Mouse (Mus musculus): ENCODE data around the gene Ptrh1. TPM values are rescaled to one million over a fixed set of nuclear protein-coding genes. Genes with fewer than 3 reads are reported as not detected.

The Ptrh1 gene
- total RNA-seq, 2 experiments from 2014 or later = 6.5 to 11.2 TPM

DNA sequence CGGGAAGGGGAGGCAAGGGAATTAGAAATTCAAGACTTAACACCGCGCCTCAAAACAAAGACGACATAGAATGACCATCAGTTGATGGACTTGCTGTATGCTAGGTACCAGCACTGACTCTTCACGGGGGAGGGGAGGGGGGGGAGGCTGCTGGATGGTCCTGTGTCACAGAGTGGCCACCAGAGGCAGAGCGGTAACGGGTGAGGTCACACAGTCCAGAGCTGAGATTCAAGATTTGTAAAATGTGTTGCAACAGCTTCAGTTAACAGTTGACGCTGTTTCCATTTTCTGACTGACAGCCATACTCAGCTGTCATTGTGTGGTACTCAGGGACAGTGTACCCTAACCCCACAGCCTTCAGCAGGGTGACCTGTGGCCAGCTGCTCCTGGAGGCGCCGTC, 23.4 kb upstream of the Ptrh1 start:
- intact Hi-C loops (cut with DNase I) = no loop called here
- no peak for DNase-seq

DNA sequence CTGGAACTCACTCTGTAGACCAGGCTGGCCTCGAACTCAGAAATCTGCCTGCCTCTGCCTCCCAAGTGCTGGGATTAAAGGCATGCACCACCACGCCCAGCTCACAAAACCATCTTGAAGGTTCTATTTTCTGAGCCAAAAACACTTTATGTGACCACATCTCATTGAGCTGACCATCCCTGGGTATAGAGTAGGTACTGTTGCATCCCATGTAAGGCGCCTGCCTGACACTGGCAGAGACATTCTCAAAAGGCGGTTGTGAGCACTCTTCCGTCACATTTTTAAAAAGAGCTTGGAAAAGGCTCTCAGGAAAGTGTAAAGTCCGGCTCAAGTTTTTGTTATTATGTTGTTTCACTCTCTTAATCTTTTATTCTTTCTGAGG, 18.9 kb upstream of the Ptrh1 start:
- no peak for DNase-seq
- intact Hi-C loops (cut with DNase I) = loop anchor here (2.0 kb wide), 1 partner anchor 44 kb away; the partner anchor contains the start of gene Cdk9

DNA sequence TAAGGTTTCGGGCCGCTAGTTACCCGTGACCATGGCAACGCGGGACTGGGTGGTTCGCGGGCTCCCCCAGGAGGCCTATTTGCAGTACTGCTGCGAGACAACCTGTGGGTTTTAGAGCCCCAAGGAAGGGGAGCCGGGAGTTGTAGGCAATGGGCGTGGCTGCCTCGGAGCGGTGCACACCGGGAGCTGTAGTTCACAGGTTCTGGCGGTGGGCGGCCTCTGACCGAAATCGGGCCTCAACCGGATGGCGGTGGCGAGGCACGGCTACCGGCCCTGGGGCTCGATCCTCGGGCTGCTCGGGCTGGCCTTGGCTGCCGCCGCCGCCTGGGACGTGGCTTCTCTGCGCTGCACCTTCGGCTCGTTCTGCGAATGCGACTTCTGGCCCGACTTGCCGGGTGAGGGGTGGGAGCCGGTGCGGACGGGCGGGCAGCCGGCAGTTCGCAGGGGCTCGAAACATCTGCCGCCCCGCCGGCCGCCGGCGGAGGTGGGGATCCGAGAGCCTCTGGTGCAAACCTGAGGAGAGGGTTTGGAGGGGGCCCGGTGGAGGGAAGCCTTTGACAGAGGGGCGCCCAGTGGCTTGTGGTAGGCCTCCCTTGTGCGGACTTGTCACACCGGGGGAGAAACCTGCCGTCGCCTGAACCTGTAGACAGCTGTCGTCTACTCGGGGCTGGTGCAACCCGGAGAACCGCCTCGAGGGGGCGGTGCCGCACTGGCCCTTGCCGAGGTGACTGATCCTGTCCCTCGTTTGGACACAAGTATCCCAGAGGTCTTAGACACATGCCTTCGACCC, 18.3 kb upstream of the Ptrh1 start, which contains the start of gene Tor2a:
Tor2a (plus strand) TSS at position 179 of the 790 bp plus-strand sequence.
- intact Hi-C loops (cut with DNase I) = loop anchor here (2.0 kb wide), 1 partner anchor 44 kb away; the partner anchor contains the start of gene Cdk9
- DNase-seq = peak; percentile 98

DNA sequence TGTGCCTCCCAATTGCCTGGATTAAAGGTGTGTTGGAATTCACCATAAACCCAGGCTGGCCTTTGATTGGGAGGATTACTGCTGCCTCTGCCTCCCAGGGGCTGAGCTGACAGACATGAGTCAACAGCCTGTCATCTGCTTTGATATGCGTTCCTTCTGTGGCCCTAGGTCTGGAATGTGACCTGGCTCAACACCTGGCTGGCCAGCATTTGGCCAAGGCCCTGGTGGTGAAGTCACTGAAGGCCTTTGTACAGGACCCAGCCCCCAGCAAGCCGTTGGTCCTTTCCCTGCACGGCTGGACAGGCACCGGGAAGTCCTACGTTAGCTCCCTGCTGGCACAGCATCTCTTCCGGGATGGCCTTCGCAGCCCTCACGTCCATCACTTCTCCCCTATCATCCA, 17.1 kb upstream of the Ptrh1 start:
- DNase-seq = no peak
- intact Hi-C loops (cut with DNase I) = no loop called here

DNA sequence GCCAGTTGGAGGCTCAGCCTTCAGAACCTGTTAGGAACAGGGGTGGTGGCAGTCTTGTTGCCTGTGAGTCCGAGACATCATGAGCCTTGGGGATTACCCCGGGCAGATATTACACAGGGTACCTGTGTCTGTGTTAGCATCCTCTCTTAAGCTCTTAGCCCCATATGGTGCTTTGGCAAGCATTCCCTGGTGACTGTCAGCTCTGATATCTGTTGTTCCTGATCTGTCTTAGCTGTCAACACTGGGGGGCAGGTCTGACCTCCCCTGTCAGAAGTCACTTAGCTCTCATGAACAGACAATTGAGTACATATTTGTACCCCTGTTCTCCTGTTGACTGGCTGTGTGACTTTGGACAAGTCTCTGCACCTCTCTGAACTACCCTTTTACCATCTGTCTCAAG, 16.6 kb upstream of the Ptrh1 start:
- no peak for DNase-seq
- intact Hi-C loops (cut with DNase I) = no loop called here

DNA sequence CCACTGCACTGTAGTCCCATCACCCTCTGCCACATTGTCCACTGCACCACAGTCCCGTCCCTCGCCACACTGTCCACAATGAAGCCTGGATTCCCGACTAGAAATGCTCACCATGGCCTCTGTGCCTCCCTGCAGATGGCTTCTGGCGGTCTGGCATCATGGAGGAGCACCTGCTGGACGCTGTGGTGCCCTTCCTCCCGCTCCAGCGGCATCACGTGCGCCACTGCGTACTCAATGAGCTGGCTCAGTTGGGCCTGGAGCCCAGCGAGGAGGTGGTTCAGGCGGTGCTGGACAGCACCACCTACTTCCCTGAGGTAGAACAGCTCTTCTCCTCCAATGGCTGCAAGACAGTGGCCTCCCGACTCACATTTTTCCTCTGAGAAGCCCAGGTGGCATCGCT, 14.2 kb upstream of the Ptrh1 start:
- peak; percentile 40 for DNase-seq
- intact Hi-C loops (cut with DNase I) = no loop called here

DNA sequence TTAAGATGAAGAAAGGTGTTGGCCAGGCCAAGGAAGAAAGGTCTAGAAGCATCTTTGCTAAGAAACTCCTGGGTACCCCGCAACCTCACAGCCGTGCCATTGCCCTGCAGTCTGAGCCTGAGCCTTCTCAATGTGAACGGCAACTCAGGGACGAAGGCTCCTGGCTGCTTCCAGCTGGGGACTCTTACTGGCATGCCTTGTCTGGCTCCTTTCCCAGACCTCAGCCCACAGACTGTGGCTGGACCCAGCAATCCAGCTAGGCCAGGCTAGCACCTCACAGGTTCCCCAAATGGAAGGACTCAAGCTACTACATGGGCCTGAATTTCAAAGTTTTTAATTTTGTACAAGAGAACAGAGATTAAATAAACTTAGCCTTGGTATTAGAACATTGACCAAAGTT, 13.7 kb upstream of the Ptrh1 start:
- intact Hi-C loops (cut with DNase I) = no loop called here
- peak; percentile 49 for DNase-seq

DNA sequence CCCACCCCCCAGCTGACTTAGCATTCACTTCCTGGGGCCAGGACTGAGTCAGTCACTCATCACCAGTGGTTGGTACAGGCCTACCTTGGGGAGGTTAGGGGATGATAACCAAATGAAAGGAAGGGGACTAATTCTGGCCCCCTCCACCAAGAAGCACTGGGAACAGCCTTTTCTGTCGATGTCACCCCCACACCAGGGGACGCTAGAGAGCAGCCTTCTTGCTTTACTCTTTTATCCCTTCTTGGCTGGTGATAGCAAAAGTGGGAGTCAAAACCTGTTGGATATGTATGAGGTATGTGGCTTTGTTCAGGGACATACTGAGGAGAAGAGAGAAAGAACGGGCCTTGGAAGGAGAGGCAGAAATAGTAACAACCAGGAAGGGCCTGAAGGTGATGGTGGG, 12.2 kb upstream of the Ptrh1 start:
- DNase-seq = no peak
- intact Hi-C loops (cut with DNase I) = no loop called here

DNA sequence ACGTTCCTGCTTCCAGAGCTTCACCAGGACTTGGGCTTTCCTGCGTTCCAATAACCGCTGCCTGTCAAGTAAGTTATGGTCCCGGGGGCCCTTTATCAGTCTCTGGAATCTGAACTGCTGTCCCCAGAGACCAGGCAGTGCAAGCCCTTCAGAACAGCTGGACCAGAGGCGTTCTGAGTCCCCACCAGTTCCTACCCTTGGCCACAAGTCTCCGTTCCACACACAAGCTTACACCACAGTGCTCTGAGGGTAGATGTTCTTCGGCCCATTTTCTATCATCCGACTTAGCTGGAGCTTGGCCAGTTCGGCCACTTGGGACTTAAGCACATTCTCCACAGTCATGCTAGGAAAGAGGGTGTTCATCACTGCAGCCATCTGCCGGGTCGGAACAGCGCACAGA, 8.3 kb upstream of the Ptrh1 start:
- no peak for DNase-seq
- intact Hi-C loops (cut with DNase I) = no loop called here

DNA sequence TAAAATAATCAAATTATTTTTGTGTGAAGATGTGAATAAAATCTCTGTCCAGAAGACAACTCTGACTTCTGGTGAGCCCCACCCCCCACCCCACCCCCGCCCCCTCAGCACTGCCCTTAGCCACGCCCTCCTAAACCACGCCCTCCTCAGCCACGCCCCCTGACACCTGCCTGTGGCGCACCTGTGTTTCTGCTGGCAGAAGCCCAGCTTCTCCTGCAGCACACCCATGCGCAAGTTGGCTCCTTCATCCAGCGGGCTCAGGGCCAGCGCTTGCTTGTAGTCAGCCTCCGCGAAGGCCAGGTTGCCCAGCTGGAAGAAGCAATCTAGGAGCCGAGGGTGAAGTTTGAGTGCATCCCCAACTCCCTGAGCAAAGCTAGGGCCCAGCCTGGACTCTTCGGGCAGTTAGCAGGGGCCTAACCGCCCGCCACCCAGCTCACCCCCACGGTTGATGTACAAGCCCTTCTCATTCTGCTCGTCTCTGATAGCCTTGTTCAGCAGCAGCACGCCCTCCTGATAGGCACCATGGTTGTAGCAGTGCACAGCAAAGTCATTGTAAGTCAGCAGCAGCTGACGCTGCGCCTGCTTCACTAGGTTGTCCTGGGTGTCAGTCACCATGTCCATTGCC, 6.8 kb upstream of the Ptrh1 start:
- intact Hi-C loops (cut with DNase I) = no loop called here
- peak; percentile 66 for DNase-seq

DNA sequence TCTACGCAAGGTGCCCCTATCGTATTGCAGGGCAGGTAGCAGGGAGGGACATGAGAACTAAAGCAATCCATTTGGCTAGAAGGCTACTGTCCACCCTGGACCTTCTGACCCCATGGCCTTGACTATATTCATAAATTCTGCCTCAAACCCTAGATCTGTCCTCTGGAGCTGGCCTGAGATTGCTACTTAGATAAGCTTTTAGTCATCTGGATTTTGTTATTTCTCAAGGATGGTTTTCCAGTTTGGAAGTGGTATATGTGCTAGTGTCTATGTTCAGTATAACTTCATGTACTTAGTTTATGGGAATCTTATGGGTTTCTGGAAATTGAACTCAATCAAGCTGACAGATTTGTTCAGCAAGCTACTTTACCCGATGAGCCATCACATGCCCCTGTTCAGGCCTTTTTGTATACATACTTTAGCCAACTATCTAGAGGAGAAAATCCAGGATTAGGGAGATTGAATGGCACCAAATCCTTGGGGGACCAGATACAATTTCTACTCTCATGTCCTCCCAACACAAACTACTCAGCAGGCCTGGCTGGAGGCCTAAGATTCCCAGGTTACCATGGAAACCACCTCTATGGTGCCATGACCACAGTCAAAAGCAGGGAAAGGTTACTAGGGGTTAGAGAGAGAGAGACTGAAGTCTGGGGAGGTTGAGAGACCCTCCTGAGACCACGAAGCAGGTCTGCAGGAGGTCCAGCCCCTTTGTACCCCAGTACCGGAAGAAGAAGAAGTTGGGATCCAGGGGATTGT, 6.1 kb upstream of the Ptrh1 start:
- intact Hi-C loops (cut with DNase I) = no loop called here
- DNase-seq = peak; percentile 48

DNA sequence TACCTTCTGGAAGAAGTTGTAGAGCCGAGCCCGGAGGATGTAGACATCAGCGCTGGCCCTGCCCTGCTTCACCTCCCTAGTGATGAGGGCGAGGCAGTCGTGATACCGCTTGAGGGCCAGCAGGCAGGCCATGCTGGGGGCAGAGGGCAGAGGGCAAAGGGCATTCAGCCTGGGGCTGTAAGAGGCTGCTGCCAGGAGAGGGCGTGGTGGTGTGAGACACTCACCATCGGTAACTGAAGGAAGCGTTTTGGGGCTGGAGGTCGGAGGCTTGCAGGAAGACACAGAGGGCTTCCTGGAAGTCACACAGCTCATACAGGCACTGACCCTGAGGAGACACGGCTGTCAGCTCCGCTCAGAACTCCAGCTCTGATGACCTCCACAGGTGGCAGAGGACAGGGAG, 3.7 kb upstream of the Ptrh1 start:
- intact Hi-C loops (cut with DNase I) = no loop called here
- DNase-seq = no peak

DNA sequence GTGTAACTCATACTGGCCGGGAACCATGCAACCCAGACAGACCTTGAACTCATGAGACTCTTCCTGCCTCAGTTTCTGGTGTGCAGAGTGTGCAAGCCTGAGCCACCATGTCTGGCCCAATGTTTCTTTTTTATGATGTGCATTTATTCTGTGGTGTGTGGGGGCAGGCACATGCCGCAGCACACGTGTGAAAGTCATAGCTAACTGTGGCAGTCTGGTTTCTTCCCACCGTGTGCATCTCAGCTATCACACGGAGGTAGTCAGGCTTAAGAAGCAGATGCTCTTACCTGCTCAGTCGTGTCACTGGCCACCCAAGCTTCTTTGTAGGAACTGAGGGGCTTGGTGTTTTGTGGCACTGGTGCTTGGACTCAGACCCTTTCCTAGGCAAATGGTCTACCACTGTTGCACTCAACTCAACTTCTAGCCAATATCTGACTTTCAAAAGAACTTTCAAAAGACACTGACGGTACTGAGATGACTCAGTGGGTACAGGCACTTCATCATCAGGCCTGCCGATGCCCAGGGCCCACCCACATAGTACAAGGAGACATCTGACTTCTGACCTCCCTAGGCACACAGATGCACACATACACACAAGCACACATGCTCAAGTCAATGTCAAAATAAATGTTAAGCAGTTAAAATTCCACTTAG, 2.8 kb upstream of the Ptrh1 start:
- intact Hi-C loops (cut with DNase I) = no loop called here
- no peak for DNase-seq

DNA sequence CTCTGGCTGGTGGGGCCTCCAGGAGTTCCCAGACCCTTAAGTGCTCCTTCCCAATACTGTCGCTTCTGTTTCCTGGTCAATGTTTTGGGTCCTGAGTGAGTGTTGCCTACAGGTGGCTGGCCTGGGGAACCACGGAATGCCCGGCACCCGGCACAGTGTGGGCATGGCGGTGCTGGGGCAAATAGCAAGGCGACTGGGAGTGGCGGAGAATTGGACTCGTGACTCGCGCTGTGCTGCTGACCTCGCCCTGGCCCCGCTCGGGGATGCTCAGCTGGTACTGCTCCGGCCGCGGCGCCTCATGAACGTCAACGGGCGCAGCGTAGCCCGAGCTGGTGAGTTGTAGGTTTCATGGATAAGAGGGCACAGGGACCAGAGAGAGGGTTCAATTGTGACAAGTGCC, 606 bp downstream of the Ptrh1 start:
- intact Hi-C loops (cut with DNase I) = no loop called here
- DNase-seq = no peak

DNA sequence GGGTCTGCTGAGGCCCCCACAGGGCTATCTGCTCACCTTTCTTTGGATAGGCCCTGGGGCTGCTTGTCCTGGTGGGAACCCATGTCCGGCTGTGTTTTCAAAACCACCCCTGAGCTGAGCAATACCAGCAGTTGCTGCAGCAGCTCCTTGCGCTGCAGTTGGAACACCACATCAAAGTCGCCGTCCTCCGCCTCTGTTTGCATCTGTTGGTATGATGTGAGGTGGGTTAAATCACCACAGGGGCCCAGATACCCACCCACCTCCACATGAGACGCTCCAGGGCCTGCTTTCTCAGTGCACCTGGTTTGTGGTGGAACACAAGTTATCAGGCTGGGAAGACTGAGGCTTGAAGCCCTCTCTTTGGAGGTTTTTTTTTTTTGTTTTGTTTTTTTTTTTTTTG, 2.5 kb downstream of the Ptrh1 start:
- intact Hi-C loops (cut with DNase I) = no loop called here

DNA sequence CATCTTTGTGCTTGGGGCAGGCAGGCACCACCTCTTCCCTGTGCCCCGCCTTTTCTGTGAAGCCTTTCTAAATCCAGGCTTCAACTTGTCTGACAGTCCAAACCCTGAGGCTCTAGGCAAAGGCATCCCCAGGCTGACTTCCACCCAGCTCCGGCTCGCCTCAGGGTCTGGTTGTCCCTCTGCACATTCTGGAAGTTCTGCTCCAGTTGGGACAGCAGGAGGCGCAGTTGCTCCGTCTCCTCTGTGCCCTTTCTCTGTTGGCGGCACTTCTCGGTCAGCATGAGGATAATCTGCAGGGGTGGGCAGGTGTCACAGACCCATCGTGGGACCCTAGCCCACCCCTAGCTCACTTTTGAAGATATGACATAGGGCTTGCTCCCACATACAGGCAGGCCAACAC, 3.5 kb downstream of the Ptrh1 start:
- intact Hi-C loops (cut with DNase I) = no loop called here
- DNase-seq = peak; percentile 73

More for the DNA sequence above, 2.5 kb downstream of the Ptrh1 start:
- DNase-seq = no peak

DNA sequence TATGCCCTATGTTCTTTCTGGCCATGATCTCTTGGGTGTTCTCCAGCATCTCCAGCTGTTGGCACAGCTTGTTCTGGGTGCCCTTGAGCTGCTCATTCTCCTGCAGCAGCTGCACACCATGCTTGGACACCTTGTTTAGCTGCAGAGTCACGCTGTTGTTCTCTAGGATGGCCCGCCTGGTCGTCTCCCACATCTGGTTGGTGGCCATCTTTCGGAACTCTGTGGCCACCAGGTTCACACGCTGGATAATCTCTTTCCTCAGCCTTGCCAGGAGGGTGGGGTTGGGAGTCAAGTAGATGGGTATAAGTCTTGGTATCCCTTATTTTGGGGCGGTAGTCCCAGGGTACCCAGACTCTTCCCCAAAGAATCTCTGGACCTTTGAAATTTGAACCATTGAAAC, 4.1 kb downstream of the Ptrh1 start:
- intact Hi-C loops (cut with DNase I) = no loop called here
- no peak for DNase-seq

DNA sequence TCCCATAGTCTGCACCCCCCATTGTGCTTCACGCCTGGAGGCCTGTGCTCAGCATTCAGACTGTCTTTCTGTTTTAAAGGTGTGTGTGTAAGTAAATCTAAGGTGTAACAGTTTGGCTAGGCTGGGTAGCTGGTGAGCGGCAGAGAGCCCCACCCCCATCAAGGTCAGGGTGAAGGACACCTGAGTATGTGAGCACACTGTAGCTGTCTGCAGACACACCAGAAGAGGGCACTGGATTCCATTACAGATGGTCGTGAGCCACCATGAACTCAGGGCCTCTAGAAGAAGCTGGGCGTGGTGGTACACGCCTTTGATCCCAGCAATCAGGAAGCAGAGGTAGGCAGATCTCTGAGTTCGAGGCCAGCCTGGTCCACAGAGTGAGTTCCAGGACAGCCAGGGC, 6.1 kb downstream of the Ptrh1 start:
- intact Hi-C loops (cut with DNase I) = no loop called here
- no peak for DNase-seq

DNA sequence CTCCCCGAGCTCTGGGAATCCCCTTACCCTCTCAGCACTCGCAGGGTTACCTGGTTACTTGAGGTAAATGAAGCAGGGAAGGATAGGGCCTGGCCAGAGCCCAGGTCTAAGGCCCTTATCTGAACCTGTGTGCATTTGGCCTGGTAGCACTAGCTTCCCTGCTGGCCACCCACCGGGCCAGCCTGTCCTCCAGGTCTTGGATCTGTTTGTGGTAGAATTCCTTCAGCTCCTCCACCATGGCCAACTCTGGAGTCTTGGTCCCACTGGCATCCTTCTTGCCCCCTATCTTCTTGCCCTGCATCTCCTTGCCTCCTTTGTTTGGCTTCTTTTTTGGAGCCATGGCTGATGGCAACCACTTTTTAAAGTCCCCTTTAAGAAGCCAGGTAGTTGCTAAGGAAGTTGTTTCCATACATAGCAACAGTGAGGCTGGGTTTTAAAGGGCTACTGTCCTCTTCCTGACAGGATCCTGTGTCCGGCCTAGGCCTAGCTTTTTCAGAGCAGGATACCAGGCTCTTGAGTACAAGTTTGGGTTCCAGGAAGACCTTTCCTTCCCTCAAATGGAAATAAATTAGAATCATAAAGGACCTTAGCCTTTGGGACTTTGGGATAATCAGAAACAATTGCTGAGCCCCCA, 8.6 kb downstream of the Ptrh1 start, which contains the start of gene Cfap157:
Cfap157 (minus strand) TSS at position 381 of the 634 bp plus-strand sequence.
- intact Hi-C loops (cut with DNase I) = no loop called here
- no peak for DNase-seq

DNA sequence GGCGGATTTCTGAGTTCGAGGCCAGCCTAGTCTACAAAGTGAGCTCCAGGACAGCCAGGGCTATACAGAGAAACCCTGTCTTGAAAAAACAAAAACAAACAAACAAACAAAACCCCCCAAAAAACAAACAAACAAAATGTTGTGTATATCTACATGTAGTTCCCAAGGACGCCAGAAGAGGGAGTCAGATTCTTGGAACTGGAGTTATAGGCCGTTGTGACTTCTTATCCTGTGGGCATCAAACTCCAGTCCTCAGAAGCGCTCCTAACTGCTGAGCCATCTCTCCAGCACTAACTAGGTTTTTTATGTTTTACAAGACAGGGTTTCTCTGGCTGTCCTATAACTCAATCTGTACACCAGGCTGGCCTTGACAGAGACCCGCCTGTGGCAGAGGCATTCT, 11.6 kb downstream of the Ptrh1 start:
- DNase-seq = no peak

More for the DNA sequence above, 11.6 kb downstream of the Ptrh1 start:
- intact Hi-C loops (cut with DNase I) = loop anchor here (5.0 kb wide), 1 partner anchor 65 kb away; no protein-coding TSS in a partner anchor
